Mouse (Mus musculus) R1 (cell line): Measurements from ENCODE around the gene Trappc3l.
"Not testable (repeated sequence)": the region's sequence is repeated elsewhere in the genome, so short reads cannot be mapped to it uniquely, and the experiment has no call there.

Source experiments
- DNase-seq: peaks from one replicate; pipeline ENCODE4 v3.0.0-alpha.2; 2018; ENCODE audit warnings: low read depth, low spot score

Trappc3l gene

GRCm38 (mm10) chr10:34037401-34037800, at the start of gene Trappc3l:
TSS of gene Trappc3l (plus strand) at chr10:34037597.
- no peak for DNase-seq

GRCm38 (mm10) chr10:33996686-33997085, 40.7 kb upstream of the Trappc3l start:
- DNase-seq = not testable (repeated sequence)

GRCm38 (mm10) chr10:33998397-33998796, 39.0 kb upstream of the Trappc3l start:
- no peak for DNase-seq

GRCm38 (mm10) chr10:34012581-34012980, 24.8 kb upstream of the Trappc3l start:
- no peak for DNase-seq

GRCm38 (mm10) chr10:34013241-34013640, 24.2 kb upstream of the Trappc3l start:
- DNase-seq = no peak

GRCm38 (mm10) chr10:34018746-34019301, 18.6 kb upstream of the Trappc3l start:
- DNase-seq = no peak

- DNase-seq = peak; percentile 97
Measured at GRCm38 (mm10) chr10:34019302-34020075, 17.9 kb upstream of the Trappc3l start, which contains the start of gene Rwdd1. TSS of gene Rwdd1 (minus strand) at chr10:34019624.

GRCm38 (mm10) chr10:34030322-34030721, 7.1 kb upstream of the Trappc3l start:
- DNase-seq = no peak

GRCm38 (mm10) chr10:34033630-34034305, 3.6 kb upstream of the Trappc3l start:
- DNase-seq = peak; percentile 86

- peak; percentile 52 for DNase-seq
Measured at GRCm38 (mm10) chr10:34036587-34036986, 810 bp upstream of the Trappc3l start.

GRCm38 (mm10) chr10:34044210-34044609, 6.8 kb downstream of the Trappc3l start, which contains the start of gene Calhm4:
TSS of gene Calhm4 (minus strand) at chr10:34044310.
- no peak for DNase-seq

- DNase-seq = no peak
Measured at GRCm38 (mm10) chr10:34053987-34054386, 16.6 kb downstream of the Trappc3l start.

GRCm38 (mm10) chr10:34066591-34066990, 29.2 kb downstream of the Trappc3l start:
- DNase-seq = peak; percentile 45

- no peak for DNase-seq
Measured at GRCm38 (mm10) chr10:34069606-34070005, 32.2 kb downstream of the Trappc3l start.

GRCm38 (mm10) chr10:34070999-34071492, 33.6 kb downstream of the Trappc3l start:
- DNase-seq = no peak

GRCm38 (mm10) chr10:34071650-34072049, 34.3 kb downstream of the Trappc3l start:
- no peak for DNase-seq

- no peak for DNase-seq
Measured at GRCm38 (mm10) chr10:34074522-34075200, 37.3 kb downstream of the Trappc3l start.

GRCm38 (mm10) chr10:34086514-34086913, 49.1 kb downstream of the Trappc3l start:
- DNase-seq = no peak

- no peak for DNase-seq
Measured at GRCm38 (mm10) chr10:34088515-34088914, 51.1 kb downstream of the Trappc3l start.

- no peak for DNase-seq
Measured at GRCm38 (mm10) chr10:34089517-34089916, 52.1 kb downstream of the Trappc3l start.

- no peak for DNase-seq
Measured at GRCm38 (mm10) chr10:34090481-34090880, 53.1 kb downstream of the Trappc3l start.

GRCm38 (mm10) chr10:34091888-34092287, 54.5 kb downstream of the Trappc3l start:
- DNase-seq = peak; percentile 25
